Mouse (Mus musculus): Measurements from ENCODE around the gene Nfia.

- TF ChIP-seq CTCF (IDR thresholded peaks at IDR 0.05; ENCODE audit: low read depth, low read length) (no peak), POLR2A (IDR thresholded peaks at IDR 0.05; ENCODE audit: borderline replicate concordance, low read depth, low read length) (no peak)
Measured at GRCm38 (mm10) chr4:98134027-98134426, 361.5 kb downstream of the Nfia start.

Data from bone marrow macrophage, adult 2 months (primary cell).